Mouse (Mus musculus): Measurements from ENCODE around the gene Ctbs. TPM values are rescaled to one million over a fixed set of nuclear protein-coding genes. Genes with fewer than 3 reads are reported as not detected.

The Ctbs gene
- polyA plus RNA-seq, 1 experiment from 2014 or later: 8.9 TPM

DNA sequence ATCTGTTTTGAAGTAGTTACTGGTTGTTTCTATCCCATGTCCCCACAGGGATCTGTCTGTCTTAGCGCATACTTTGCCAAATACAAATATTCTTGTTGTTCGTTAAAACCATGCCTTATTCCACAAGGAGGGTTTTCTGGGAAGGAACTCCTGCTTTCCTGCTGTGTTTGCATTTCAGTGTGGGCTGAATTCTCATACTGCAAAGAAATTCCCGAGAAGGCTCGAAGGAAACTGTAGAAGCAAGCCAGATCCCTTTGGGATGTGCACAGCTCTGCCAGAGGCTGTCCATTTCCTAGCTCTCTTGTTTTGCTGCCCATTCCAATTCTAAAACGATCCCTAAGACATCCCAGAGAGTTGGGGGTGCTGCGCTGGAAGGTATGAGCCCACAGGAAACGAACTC lies 9.2 kb upstream of the Ctbs start:
- Histone ChIP-seq H3K4me2 (no peak overlapping the region), H3K9me3 (ENCODE audit: low read depth, low read length) (no peaks in the 10 kb centered on the region), H3K27me3 (ENCODE audit: insufficient read depth, low read length) (no peaks in the 10 kb centered on the region), H3K9ac (no peak overlapping the region), H3K27ac (ENCODE audit: low read depth) (no peak overlapping the region), H3K4me3 (ENCODE audit: low read depth, low read length) (no peak overlapping the region), H3K4me1 (ENCODE audit: insufficient read depth) (no peaks in the 10 kb centered on the region), H3K36me3 (ENCODE audit: insufficient read depth) (peaks cover 46% of the 10 kb centered on the region)
- no peak for TF ChIP-seq CTCF (IDR thresholded peaks at IDR 0.05; ENCODE audit: low read depth)
- 86% methylated on average over 7 of the region's 7 CpGs for WGBS
- ATAC-seq (ENCODE audit: insufficient read depth): no peak
- DNase-seq: no peak

DNA sequence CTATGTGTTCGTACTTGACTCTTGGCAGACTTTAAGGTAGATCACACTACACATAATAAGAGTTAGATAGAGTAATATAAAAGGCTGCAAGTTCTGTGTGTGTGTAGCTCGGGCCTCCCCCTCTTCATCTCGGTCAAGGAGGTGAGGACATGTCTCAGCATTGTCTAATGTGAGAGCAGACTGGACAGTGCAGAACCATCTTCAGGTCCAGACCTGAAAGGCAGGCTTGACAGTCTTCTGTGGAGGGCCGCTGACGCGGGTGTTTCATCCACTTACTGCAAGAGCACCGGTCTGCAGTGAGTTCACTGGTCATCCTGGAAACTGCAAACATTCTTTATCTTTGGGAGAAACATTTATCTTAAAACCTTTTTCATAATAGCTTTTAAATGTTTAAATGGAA lies 7.1 kb upstream of the Ctbs start:
- H3K9ac ChIP-seq: no peak overlapping the region
- H3K4me2 ChIP-seq: no peak overlapping the region
- H3K9me3 ChIP-seq (ENCODE audit: low read depth, low read length): no peaks in the 10 kb centered on the region
- H3K27ac ChIP-seq (ENCODE audit: low read depth): no peak overlapping the region
- no peaks in the 10 kb centered on the region for H3K4me1 ChIP-seq (ENCODE audit: insufficient read depth)
- H3K27me3 ChIP-seq (ENCODE audit: insufficient read depth, low read length): no peaks in the 10 kb centered on the region
- ATAC-seq (ENCODE audit: insufficient read depth): no peak
- DNase-seq: no peak
- H3K4me3 ChIP-seq (ENCODE audit: low read depth, low read length): no peak overlapping the region
- H3K36me3 ChIP-seq (ENCODE audit: insufficient read depth): peaks cover 31% of the 10 kb centered on the region
- WGBS: 83% methylated on average over 7 of the region's 7 CpGs
- TF ChIP-seq CTCF (IDR thresholded peaks at IDR 0.05; ENCODE audit: low read depth): no peak

DNA sequence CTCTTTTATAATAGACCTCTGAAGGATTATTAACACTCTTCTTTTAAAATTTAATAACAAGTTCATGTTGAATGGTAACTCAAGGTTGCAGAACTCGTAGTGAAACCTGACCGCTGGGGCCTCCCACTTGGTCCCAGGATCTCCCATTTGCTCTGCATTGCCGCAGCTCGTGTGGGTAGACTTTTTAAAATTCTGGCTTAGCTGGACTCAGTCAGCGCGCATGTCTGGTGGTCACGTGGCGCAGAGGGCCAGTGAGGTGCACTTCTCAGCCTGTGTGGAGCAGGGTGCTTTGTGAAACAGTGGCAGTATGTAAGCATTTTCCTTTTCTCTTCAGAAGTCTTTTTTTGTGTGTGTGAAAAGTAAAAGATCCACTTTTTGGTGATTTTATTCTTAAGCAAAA lies 6.7 kb upstream of the Ctbs start:
- Histone ChIP-seq H3K9ac (no peak overlapping the region), H3K27ac (ENCODE audit: low read depth) (no peak overlapping the region), H3K4me2 (no peak overlapping the region), H3K4me3 (ENCODE audit: low read depth, low read length) (no peak overlapping the region), H3K27me3 (ENCODE audit: insufficient read depth, low read length) (no peaks in the 10 kb centered on the region), H3K9me3 (ENCODE audit: low read depth, low read length) (no peaks in the 10 kb centered on the region), H3K36me3 (ENCODE audit: insufficient read depth) (peaks cover 26% of the 10 kb centered on the region), H3K4me1 (ENCODE audit: insufficient read depth) (no peaks in the 10 kb centered on the region)
- TF ChIP-seq CTCF (IDR thresholded peaks at IDR 0.05; ENCODE audit: low read depth): no peak
- no peak for ATAC-seq (ENCODE audit: insufficient read depth)
- no peak for DNase-seq
- 81% methylated on average over 8 of the region's 8 CpGs for WGBS

DNA sequence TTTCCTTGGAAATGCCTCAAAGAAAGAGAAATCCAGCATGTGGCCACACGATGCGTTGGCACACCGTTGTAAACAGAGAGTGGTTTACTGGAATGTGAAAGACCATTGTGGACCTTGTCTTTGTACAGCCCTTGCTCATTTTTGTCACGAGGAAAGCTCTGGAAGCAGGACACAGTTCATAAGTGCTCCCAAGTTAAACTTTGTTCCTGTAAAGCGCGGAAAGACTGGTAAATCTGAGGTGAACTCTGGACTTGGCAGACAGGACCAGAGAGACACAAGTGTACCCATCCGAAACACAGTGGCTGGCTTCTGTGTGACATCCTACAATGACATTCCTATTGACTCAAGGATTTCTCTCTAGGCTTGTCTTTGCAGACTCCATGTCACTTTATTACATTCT lies 6.2 kb upstream of the Ctbs start:
- ATAC-seq (ENCODE audit: insufficient read depth): no peak
- 74% methylated on average over 7 of the region's 7 CpGs for WGBS
- Histone ChIP-seq H3K27me3 (ENCODE audit: insufficient read depth, low read length) (no peaks in the 10 kb centered on the region), H3K4me3 (ENCODE audit: low read depth, low read length) (no peak overlapping the region), H3K9ac (no peak overlapping the region), H3K4me1 (ENCODE audit: insufficient read depth) (no peaks in the 10 kb centered on the region), H3K9me3 (ENCODE audit: low read depth, low read length) (no peaks in the 10 kb centered on the region), H3K4me2 (no peak overlapping the region), H3K36me3 (ENCODE audit: insufficient read depth) (peaks cover 23% of the 10 kb centered on the region), H3K27ac (ENCODE audit: low read depth) (no peak overlapping the region)
- DNase-seq: no peak
- no peak for TF ChIP-seq CTCF (IDR thresholded peaks at IDR 0.05; ENCODE audit: low read depth)

DNA sequence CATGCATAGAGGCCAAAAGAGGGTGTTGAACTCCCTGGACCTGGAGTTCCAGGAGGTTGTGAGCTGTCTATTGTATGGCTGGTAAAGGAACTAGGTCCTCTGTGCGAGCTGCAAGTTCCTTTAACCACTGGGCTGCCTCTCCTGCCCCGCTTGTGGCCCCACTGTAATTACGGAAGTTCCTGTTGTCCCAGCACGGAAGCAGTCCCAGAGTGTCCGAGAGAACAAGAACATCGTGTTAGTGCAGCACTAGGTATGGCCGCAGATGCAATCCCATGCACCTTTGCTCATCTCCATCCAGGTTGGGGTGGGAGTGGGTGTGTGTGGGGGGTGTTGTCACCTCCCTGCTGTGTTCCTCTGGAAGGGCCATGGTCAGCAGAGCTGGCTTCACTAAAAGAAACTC lies 4.7 kb upstream of the Ctbs start:
- Histone ChIP-seq H3K4me3 (ENCODE audit: low read depth, low read length) (no peak overlapping the region), H3K27me3 (ENCODE audit: insufficient read depth, low read length) (no peaks in the 10 kb centered on the region), H3K4me2 (no peak overlapping the region), H3K9ac (no peak overlapping the region), H3K27ac (ENCODE audit: low read depth) (no peak overlapping the region), H3K4me1 (ENCODE audit: insufficient read depth) (no peaks in the 10 kb centered on the region), H3K36me3 (ENCODE audit: insufficient read depth) (peaks cover 16% of the 10 kb centered on the region; the same call in 1 of the 2 replicates), H3K9me3 (ENCODE audit: low read depth, low read length) (no peaks in the 10 kb centered on the region)
- WGBS: 83% methylated on average over 7 of the region's 7 CpGs
- TF ChIP-seq CTCF (IDR thresholded peaks at IDR 0.05; ENCODE audit: low read depth): no peak
- no peak for DNase-seq
- ATAC-seq (ENCODE audit: insufficient read depth): no peak

DNA sequence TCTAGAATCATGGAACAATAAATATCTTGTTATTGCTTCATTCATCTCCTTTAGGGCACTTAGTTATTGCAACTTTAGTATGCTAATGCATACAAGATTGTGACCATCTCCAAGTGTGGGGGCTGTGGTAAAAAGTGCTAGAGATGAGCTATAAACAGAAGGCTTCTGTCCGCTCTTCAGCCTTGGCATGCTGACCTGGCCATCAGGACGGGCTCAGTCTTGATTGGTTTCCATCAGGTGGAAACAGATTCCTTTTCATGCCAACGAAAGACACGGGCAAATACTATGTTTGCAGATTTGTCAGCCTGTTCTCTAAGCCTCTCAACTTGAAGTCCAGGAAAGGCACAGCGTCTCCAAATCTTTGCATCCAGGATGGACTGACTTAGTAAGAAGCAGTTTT lies 2.4 kb upstream of the Ctbs start:
- DNase-seq: no peak
- H3K27me3 ChIP-seq (ENCODE audit: insufficient read depth, low read length): no peaks in the 10 kb centered on the region
- no peak for TF ChIP-seq CTCF (IDR thresholded peaks at IDR 0.05; ENCODE audit: low read depth)
- no peak overlapping the region for H3K27ac ChIP-seq (ENCODE audit: low read depth)
- H3K9me3 ChIP-seq (ENCODE audit: low read depth, low read length): no peaks in the 10 kb centered on the region
- H3K4me3 ChIP-seq (ENCODE audit: low read depth, low read length): no peak overlapping the region
- no peaks in the 10 kb centered on the region for H3K4me1 ChIP-seq (ENCODE audit: insufficient read depth)
- no peak overlapping the region for H3K4me2 ChIP-seq
- H3K9ac ChIP-seq: no peak overlapping the region
- no peak for ATAC-seq (ENCODE audit: insufficient read depth)
- 0 out of 2 replicates have a peak, but pooled peaks cover 6% of the 10 kb centered on the region for H3K36me3 ChIP-seq (ENCODE audit: insufficient read depth)
- 83% methylated on average over 5 of the region's 5 CpGs for WGBS

DNA sequence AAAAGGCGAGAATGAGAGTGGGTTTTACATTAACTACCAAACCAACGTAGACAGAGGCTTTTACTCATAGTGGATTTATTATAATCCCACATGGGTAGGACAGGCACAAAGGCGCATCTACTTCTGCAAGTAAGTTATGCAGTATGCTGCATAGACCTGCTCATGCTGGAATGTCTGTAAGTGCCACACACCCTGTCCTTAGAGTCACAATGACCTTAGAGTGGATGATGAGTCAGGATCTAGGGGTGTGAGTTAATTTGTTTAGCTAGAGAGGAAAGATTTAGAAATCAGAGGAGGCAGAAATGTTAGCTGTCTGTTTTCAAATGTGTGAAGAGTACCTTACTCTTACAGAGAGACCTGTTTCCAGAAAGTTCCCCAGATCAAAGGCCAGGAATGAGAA lies 2.0 kb upstream of the Ctbs start:
- no peaks in the 10 kb centered on the region for H3K9me3 ChIP-seq (ENCODE audit: low read depth, low read length)
- H3K27ac ChIP-seq (ENCODE audit: low read depth): no peak overlapping the region
- WGBS: 77% methylated on average over 3 of the region's 3 CpGs
- TF ChIP-seq CTCF (IDR thresholded peaks at IDR 0.05; ENCODE audit: low read depth): no peak
- no peak overlapping the region for H3K4me3 ChIP-seq (ENCODE audit: low read depth, low read length)
- 0 out of 2 replicates have a peak, but pooled peaks cover 6% of the 10 kb centered on the region for H3K36me3 ChIP-seq (ENCODE audit: insufficient read depth)
- ATAC-seq (ENCODE audit: insufficient read depth): no peak
- no peak overlapping the region for H3K9ac ChIP-seq
- no peaks in the 10 kb centered on the region for H3K4me1 ChIP-seq (ENCODE audit: insufficient read depth)
- H3K27me3 ChIP-seq (ENCODE audit: insufficient read depth, low read length): no peaks in the 10 kb centered on the region
- no peak overlapping the region for H3K4me2 ChIP-seq
- DNase-seq: no peak

DNA sequence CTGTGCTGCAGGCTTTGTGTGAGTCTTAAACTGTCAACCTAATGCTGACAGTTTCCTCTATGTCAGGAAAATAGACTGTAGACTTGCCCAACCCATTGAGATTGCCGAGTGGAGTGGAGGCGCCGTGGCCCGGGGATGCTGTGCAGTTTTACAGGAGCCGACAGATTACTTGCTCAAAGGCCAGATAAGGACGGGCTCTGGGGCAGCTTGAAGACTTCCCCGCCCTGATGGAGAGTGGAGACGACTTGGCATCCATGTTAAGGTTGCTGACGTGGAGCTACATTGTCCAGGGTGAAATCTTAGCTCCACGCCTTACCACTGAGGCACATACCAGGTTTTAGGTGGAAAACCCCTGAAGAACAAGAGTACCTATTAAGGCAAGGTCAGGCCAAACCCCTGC lies 1.2 kb upstream of the Ctbs start:
- Histone ChIP-seq H3K36me3 (ENCODE audit: insufficient read depth) (0 out of 2 replicates have a peak, but pooled peaks cover 2% of the 10 kb centered on the region), H3K9me3 (ENCODE audit: low read depth, low read length) (no peaks in the 10 kb centered on the region), H3K27ac (ENCODE audit: low read depth) (no peak overlapping the region), H3K4me1 (ENCODE audit: insufficient read depth) (no peaks in the 10 kb centered on the region), H3K4me3 (ENCODE audit: low read depth, low read length) (no peak overlapping the region), H3K27me3 (ENCODE audit: insufficient read depth, low read length) (no peaks in the 10 kb centered on the region), H3K9ac (no peak overlapping the region), H3K4me2 (no peak overlapping the region)
- ATAC-seq (ENCODE audit: insufficient read depth): no peak
- no peak for TF ChIP-seq CTCF (IDR thresholded peaks at IDR 0.05; ENCODE audit: low read depth)
- DNase-seq: no peak
- WGBS: 72% methylated on average over 10 of the region's 10 CpGs
